Mouse (Mus musculus): ENCODE measurements at regions not wholly inside any gene's neighbourhood (a gene's known extent, or its start where the extent isn't known, plus 50 kb on each side); places are given as distances from the start of the nearest gene placed in this dataset.

DNA sequence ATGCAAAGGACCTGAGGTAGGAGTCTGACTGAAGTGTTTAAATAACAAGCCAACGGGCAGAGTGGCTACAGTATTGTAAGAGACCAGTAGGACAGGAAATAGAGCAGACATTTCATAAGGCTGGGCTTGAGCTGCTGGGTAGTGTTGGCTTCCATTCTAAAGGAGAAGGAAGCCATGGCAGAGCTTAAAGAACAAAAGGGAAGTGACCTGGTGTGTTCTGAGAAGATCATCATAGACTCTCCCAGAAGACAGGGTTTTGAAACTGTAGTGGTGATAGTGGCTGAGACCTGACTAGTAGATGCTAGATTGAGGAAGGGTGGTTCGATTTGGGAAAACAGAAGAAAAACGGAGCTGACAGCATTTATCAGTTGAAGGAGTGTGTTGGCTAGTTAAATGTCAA is 514.1 kb upstream of the Zfp462 start:
- DNase-seq (ENCODE audit: low spot score in 2 of 2): no peak

DNA sequence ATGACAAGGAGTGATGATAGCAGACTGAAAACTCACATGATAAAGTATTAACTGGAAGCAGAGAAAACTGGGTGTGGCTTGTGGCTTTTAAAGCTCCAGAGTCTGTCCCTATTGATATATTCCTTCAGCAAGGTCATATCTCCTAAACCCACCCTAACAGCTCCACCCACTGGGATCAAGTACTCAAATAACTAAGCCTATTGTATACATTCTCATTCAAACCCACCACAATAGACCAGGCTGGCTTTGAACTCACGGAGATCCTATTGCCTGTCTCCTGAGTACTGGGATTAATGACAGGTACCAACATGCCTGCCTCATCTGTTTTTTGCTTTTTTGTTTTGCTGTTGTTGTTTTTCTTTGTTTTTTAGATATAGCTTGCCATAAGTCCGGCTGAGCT is 484.3 kb upstream of the Zfp462 start:
- no peak for DNase-seq (ENCODE audit: low spot score in 2 of 2)

DNA sequence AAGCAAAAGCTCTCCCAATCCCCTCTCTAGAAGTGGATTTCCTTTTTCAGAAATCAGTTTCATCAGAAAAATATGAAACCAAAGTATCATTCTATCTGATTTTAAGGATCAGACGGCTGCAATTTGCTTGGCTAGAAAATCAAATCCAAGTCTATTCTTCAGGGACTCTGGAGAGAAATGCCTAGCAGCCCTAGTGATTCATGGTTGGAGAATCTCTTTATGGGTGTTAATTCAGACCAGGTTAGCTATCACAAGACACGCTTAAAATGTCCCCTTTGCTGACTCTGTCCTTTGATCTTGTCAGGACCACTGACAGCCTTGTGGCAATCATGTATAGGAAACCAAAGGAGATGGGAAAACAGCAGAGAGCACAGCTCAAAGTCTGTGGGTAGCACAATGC is 475.7 kb upstream of the Zfp462 start:
- no peak for DNase-seq (ENCODE audit: low spot score in 2 of 2)

DNA sequence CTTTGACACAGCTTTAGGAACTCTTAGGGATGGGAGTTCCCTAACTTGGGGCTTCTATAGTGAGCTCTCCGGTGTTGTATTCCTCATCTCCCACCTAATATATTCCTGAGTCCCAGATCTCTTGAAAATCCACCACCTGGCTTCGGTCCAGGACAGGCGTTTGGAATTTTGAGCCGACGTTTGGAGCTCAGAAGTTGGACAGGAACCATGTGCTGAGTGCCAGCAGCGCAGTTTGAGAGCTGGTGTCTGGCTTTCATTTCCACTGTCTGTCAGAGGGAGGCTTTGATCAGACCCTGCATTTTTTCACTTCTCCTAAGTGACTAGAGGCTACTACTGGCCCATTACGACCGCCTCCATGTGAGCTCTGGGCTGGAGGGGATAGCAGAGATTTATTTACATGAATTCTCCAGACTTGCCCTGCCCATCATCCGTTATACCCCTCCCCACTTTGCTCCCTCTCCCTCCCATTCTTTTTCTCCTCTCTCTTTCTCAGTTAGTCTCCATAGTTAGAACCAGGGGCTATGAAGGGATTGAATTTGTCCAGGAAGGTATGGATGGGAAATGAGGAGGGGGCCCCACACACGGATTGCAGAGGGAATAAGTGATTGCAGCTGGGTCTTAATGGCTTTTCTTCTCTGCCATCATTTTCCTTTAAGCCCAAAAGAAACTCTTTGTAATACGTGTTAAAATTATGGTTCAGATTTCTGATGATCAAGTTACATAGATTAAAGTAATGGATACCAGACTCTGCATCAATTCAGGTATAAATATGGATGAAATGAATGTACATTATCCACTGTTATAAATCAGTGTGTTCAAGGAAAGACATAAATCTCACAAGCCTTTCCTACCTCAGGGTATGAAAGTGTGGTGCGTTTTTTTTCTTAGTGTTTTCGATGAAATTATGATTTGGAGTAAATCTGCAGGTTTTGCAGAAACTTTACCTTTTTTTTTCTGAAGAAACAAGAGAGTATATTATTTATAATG is 474.5 kb upstream of the Zfp462 start:
- DNase-seq (ENCODE audit: low spot score in 2 of 2): peak; percentile 5 to 7

DNA sequence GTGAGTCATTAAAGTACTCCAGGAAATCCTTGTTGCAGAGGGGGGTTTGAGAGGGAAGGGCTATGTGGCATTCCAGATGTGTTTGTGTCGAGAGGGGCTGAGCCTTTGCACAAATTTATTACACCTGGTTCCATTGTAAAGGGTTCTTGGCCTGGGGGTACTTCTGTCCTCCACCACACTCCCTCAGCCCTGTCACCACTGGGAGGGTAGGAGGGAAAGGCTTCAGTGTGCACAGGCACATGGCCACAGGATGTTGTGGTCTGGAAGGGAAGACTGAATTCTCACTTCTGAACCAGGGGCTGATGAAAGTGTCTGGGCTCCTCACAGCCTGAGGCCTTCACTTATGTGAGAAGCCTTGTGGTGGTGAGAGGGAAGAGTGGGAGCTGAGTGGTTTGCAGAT is 473.8 kb upstream of the Zfp462 start:
- DNase-seq (ENCODE audit: low spot score in 2 of 2): no peak

DNA sequence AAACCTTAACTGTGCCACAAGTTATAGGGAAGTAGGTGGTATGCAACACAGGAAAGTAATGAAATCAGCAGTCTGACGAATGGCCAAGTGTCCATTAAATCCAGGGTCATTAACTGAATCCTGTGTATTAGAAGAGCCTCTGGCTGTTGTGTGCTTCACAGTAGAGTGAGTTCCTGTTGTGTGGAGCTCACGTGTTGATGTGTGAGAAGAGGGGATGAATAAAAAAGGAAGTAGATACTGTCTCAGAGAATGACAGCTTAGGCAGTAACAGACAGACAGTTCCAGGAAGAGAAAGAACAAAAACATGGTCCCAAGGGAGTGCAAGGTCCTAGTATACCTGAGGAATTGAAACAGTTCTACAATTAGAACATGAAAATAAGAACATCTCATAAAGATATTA is 463.1 kb upstream of the Zfp462 start:
- DNase-seq (ENCODE audit: low spot score in 2 of 2): no peak

DNA sequence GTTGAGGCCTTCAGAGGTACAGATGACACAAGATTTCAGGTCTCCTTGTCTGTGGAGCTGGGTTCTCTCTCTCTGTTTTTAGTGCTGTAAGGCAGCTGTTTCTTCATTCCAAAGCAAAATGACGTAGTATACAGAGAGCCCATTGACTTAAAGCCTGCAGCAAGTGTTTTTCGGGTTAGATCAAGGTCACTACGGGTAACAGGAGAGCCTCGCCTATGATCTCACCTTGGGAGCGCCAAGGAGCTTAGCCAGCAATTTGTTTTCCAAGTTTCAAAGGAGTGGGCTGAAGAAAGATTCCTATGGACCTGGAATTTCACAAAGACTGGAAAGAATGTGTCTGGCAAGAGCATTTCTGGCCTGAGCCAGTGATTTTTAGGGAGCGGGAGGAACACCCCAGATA is 451.8 kb upstream of the Zfp462 start:
- DNase-seq (ENCODE audit: low spot score in 2 of 2): no peak

DNA sequence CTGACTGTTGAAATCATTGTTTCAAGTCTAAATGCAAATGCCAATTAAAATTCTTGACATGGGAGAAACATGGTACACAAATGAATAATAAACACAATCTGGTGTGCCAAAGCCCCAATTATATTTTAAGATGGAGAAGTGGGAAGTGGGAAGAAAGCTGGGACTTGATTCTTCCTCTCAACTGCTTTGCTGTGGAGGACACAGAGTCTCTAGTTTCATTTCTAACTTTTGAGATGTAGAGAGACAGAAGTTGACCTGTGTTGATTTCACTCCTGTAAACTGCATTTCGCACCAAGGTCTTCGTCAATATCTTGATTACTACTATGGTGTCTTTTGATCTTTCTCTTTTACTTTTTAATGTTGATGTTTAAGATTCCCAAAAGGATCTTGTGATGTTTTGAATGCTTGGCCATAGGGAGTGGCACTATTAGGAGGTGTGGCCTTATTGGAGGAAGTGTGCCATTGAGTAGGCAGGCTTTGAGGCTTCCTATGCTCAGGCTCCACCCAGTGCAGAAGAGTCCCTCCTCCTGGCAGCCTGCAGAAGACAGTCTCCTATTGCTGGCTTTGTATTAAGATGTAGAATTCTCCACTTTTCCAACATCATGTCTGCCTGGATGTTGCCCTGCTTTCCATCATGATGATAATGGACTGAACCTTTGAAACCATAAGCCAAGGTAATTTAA is 447.4 kb upstream of the Zfp462 start:
- DNase-seq (ENCODE audit: low spot score in 2 of 2): no peak

DNA sequence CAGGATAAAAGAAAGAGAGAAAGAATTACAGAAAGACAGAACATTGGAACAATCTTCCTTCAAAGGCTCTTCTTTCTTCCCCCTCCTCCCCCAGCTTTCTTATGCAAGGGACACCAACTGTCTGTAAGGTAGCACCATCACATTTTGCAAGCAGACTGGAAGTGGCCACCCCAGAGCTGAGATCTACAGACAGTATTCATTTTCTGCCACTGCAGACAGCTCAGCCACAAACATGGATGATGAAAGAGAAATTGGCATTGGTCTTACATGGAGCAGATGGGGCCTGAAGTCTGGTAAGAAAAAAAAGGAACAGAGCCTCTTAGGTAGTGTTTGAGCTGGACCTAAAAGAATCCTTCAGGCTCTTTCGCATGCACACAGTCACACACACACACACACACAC is 428.9 kb upstream of the Zfp462 start:
- peak in 1 of 2 experiments; percentile 38 for DNase-seq (ENCODE audit: low spot score in 2 of 2)

DNA sequence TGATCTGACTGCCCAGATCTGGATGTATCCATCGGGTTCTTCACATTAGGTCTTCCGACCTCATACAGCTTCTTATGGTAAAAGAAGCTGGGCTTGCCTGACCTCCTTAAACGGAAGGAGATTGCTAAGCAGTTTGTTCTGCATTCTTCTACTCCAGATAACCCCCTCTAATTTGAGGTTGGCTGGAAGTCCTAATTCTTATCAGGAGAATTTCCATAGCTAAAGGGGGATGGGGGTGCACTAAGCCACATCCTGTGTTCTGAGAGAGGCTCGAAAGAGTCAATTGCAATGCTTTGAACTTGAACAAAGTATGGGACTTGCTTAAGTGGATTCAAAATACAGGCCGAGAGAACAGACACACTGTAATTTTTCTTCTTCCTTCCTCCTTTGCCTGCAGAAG is 421.6 kb upstream of the Zfp462 start:
- DNase-seq (ENCODE audit: low spot score in 2 of 2): no peak

DNA sequence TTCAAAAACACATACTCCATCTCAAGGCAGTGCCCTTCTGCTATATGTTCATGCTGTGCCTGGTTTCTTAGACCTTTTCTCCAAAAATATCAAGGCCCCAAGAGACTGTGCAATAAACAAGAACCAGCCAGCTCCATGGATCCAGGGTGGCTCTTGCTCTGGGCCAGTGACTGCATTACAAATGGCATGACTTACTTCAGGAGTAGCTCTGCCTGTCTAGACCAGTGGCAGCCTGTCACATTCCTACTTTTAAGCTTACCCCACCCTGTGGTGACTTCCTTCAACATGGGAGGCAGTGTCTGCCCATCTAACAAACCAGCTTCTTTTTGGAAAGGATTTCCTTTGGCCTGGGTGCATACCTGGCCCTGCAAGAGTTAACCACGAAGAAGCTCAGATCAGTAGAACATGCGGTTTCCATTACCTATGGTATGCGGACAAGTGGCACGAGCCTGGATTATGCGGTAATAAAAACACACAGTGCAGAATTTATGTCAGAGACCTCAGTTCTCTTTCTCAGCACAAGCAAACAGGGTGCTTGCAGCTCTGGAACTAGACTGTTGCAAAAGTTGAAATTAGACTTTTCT is 418.8 kb upstream of the Zfp462 start:
- DNase-seq (ENCODE audit: low spot score in 2 of 2): no peak

DNA sequence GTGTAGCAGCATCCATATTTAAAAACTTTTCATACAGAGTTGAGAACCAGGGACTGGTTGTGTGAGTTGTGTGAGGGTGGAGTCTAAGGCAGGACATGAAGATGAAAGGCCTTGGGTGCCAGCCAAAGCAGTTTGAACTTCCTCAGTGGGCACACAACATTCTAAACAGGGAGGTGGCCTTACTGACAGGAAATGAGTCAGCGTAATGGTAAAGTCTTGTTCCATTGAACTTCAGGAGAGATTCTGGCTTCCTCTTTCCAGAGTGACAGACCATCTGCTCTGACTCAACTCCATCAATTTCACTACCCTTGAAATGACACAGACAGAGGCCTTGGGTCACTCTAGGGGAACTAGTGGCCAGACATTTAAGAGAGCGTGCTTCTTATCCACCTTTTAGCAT is 417.2 kb upstream of the Zfp462 start:
- DNase-seq (ENCODE audit: low spot score in 2 of 2): no peak

DNA sequence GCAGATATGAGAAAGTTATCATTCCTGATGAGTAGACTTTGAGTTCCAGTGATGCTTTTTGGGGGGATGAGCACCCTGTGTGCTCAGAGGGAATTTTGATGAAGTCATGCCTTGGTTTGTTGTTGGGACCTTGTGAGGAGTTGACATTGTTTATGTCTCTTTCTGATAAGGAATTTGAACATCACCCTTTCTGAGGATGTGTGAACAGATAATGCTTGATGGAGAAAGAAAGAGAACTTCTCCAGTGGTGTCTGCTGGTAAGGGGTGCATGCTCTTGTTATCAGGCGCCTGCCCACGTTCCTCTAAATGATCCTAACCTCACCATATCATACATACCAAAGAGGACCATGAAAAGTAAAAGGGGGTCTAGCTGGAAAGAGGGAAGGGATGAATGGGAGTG is 413.1 kb upstream of the Zfp462 start:
- DNase-seq (ENCODE audit: low spot score in 2 of 2): no peak

DNA sequence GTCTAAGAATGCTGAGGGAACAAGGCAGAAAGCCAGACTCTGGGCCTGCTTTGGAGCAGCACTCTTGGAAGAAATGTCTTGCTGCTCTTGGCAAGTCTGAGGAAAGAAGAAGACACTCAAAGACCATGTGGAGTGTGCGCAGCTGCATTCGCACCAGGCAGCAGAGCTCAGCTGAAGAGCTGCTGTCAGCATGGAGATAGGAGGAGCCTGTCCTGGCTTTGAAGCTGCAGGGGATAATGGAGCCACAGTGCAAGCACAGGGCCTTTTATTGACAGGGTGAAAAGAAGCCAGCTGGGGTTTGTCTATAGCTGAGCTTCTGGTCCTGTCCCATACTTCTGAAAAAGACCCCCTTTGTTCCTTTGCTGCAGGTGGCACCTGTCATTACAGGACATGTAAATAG is 411.0 kb upstream of the Zfp462 start:
- DNase-seq (ENCODE audit: low spot score in 2 of 2): peak; percentile 11 to 17

DNA sequence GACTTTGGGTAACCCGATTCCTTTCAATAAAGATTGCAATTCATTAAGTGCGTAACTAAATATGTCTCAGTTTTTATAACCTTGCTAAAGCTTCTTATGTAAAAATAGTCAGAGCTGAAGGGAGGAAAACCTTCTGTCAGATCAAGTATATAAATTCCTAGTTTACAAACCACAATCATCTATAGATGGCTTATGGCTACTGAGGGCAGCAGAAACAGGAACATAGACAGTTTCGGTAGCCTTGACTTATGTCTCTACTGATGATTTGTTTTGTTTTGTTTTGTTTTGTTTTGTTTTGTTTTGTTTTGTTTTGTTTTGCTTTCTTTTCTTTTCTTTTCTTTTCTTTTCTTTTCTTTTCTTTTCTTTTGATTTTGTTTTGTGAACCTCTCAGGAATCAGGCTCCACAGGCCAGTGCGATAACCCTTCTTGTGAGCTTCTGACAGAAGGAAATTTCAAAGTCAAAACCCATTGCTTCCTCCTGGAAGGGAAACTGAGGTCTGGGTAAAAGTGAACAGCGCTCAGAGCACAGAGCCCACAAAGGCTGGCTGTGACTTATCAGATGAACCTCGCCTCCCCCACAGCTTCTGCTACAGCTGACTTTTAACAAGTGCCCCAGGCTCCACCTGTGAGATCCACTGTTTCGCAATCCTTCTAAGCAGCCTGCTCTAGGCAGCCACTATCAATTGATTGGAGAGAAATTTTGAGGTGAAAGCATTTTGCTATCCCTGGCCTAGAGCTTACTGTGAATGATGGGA is 391.8 kb upstream of the Zfp462 start:
- no peak for DNase-seq (ENCODE audit: low spot score in 2 of 2)

DNA sequence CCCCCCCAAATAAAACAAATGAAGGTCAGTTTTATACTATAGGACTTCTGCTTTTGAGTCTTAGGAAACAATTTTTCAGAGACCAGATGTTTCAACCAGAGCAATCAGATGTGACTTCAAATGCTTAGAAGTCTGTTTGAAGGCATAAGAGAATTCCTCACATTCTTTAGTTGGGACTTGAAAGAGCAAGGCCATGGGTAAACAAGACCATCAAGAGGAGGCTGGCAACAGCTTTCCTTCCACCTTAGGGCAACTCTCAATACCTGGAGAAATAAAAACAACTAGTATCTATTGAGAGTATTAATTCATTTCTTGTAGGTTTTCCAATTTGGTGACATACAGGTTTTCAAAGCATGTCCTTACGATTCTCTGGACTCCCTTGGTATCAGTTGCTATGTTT is 381.8 kb upstream of the Zfp462 start:
- no peak for DNase-seq (ENCODE audit: low spot score in 2 of 2)

DNA sequence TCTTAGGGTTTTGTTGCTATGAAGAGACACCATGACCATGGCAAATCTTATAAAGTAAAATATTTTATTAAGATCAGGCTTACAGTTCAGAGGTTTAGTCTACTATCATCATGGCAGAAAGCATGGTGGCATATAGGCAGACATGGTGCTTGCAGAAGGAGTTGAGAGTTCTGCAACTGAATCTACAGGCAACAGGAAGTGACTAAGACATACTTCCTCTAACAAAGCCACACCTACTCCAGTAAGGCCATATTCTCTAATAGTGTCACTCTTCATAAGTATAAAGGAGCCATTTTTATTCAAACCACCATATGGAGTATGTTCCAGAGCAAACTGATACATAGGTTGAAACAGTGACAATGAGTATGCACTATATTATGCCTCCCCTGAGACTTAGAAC is 371.7 kb upstream of the Zfp462 start:
- no peak for DNase-seq (ENCODE audit: low spot score in 2 of 2)

DNA sequence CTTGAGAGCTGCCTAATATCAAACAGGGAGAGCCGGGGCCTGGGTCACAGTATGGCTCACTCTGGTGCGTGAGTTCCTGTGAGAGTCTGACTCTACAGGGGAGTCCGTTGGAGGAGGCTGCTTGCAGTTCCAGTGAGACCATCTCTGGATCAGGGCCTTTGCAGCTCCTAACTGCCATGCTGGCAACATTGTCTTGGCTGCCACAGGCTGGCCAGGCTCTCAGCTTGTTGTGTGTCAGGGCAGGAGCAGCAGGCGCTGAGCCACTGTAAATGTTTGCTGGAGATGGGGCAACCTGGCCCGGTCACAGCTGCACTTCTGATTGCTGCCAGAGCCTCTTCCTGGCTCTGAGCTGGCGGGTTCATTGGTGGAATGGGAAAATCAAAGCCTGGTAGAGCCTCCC is 357.7 kb upstream of the Zfp462 start:
- DNase-seq (ENCODE audit: low spot score in 2 of 2): no peak

DNA sequence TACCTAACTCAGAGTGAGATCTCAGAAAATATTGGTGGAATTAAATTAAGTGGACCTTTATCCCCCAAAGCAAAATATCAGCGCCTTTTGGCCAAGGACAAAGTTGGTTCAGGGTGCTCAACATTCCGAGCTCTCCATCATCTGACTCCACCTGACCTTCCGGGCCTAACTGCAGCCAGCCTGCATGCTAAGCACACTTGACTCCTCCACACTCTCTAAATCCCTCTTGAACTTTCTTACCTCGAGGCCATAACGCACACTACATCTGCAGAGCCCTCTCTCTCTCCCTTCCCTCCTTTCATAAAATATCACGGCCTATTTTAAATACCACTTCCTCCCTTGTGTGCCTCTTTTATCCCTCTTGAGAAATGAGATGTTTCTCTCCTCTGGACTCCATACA is 356.1 kb upstream of the Zfp462 start:
- DNase-seq (ENCODE audit: low spot score in 2 of 2): no peak

DNA sequence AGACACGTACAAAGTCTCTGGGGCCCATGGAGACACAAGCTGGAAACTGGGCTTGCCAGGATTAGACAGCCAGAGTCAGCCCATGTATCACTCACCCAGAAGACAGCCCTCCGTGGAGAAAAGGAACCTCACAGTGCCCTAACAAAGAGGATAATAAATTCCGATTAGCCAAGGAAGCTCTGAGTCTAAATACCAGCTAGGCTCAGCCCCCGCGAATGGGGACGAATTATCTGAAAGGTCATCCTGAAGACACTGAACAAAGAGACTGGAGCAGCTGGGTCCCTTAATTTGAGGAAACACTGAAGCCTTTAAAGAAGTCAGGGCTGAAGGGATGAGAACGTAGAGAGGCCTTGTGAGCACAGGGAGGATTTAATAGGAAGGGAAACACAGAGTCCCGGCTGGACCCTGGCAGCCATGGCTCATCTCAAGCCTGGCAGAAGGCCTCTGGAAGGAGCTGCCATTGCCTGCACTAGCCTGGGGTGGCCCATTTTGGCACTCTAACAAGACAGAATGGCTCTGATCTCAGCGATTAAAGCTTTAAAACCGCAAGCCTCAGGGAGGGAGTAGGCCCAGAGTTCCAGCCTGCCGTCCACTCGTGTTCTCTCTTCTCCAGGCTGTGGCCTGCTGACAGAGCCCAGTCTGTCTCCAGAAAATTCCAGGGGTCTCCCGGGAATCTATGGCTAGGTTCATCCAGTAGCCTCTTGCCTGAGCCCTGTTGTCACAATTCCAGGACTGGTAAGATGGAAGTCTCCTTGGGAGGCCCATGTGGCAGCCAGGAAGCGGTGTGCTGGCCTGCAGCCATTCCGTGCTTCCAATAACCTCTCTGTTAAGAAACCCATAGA is 343.0 kb upstream of the Zfp462 start:
- peak in 1 of 2 experiments; percentile 3 for DNase-seq (ENCODE audit: low spot score in 2 of 2)
